Mouse (Mus musculus): ENCODE data around the gene Fgfbp1.

Fgfbp1 gene

DNA sequence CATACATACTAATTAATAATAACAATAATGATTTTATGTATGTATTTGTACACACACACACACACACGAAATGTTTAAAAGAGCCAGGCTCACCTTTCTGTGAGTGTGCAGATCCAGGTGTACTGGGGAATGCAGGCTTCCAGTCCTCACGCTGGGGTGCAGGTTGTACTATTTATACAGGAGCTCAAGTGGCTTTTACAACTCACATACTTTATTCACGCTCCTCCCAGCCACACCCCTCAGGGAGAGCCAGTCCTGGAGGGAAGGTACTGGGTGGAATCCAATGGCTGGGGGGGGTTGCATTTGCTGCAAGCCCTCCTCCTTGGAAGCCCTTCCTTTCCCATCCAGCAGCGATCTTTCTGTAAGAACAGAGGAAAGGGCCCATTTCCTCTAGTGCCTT is at the start of gene Fgfbp1:
Fgfbp1 (minus strand) TSS at position 160 of the 400 bp plus-strand sequence.
- CTCF ChIA-PET = interaction anchor here (0.5 to 0.6 kb wide), 2 partner anchors 12 to 36 kb away, joined by 3 to 4 read pairs; no protein-coding TSS in a partner anchor

DNA sequence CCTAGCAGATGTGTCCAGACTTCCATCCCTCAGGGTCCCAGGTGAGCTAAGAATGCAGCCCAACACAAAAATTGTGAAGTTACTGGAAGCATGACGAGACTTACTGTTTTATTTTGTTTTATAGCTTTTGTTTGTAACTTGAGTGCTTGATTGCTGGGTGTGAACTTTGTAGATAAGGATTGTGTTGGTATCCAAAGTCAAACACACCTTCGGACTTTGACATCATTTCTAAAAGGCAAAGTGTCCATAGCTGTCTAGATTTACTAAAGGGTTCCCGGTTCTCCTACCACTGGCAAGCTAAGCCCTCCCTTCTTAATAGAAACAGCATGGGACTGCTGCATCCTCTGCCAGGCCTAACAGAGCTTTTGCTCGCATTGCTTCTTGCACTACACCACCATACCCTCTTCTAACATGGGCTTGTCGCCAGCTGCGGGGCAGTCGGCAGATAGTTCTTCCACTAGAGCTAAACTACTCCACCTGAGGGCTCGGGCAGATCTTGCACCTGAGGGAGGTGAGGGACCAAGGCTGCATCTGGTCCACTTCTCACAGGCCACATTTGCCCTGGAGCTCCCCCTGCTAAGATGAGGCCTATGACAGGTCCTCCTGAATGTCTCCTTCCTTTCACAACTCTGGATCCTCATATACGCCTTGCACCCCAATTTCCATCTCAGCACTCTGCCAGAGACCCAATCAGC is 16.9 kb upstream of the Fgfbp1 start:
- CTCF ChIA-PET = interaction anchor here (0.6 kb wide), 1 partner anchor 10 kb away, joined by 3 read pairs; no protein-coding TSS in a partner anchor

GRCm38 (mm10) chr5:43997626-43998025 is 16.0 kb upstream of the Fgfbp1 start:
- CTCF ChIA-PET = no interaction called here

DNA sequence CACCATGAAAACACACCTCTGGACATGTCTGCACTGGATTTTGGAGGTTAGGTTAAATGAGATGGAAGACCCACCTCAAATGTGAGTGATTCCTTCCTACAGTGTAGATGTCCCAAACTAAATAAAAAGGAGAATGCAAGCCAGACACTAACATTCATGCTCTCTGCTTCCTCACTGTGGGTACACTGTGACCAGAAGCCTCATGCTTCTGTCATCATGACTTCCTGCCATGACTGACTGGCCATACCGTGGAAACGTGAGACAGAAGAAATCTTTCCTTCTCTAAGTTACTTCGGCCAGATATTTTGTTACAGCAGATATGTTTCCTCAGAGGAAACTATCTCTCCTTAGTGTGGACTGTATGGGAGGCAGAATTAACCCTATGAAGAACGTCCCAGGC is 14.6 kb upstream of the Fgfbp1 start:
- CTCF ChIA-PET = no interaction called here

GRCm38 (mm10) chr5:43994981-43995380 is 13.4 kb upstream of the Fgfbp1 start:
- CTCF ChIA-PET = interaction anchor here (0.6 kb wide), 1 partner anchor 194 kb away, joined by 17 read pairs; no protein-coding TSS in a partner anchor

GRCm38 (mm10) chr5:43990316-43990715 is 8.7 kb upstream of the Fgfbp1 start:
- CTCF ChIA-PET = interaction anchor here (0.6 to 3.4 kb wide), 5 partner anchors 25 to 176 kb away, joined by 5 to 26 read pairs (median 10); no protein-coding TSS in a partner anchor

DNA sequence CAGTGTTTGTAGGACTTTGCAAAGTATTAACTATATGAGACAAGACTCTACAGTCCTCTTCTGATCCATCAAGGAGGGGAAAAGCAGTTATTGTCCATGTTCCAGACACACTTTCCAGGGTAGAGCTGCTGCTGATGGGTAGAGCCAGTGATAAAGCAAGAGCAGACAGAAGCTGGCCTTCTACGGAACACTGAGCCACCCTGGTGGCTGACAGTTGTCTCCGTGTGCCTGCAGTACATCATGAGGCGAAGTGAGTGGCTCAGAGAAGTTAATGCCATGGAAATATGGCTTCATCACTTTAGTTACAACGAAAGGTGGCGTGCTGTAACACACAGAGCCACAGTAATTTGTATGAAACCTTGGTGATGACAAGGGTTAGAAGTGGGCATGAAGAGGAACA is 7.4 kb upstream of the Fgfbp1 start:
- CTCF ChIA-PET = interaction anchor here (0.9 to 3.4 kb wide), 2 partner anchors 66 to 95 kb away, joined by 3 to 26 read pairs; no protein-coding TSS in a partner anchor

DNA sequence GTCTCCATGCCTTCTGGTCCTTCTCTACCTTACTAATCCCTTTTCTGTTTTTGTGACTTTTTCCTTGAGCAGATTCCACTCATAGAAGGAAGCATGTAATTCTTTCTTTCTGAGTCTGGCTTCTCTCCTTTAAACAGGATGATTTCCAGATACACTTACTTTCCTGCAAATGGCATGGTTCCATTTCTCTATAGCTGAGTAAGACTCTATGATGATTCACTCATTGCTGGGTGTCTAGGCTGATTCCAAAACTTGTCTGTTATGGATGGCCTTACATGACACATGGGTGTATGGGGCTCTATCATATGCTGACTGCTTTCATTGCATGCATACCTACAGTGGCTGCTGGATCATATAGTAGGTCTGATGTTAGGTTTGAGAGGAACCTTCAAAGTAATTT is 4.6 kb upstream of the Fgfbp1 start:
- CTCF ChIA-PET = no interaction called here

DNA sequence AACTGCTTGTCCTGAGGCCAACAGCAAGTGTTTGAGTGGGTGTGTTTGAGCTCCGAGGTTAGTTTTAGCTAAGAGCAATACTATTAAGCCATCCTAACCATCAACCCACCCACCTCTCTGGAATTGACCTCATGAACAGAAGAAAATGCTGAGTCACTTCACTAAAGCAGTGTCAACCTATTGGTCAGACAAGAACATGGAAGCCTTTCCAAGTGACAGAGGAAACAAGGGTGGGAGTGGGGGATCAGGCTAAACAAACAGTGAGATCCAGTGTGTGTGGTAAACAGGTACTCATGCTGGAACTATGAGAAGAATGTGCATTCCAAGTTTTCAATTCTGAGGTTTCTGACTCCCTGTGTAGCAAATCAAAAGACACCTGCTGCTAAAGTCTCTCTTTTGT is 1.3 kb upstream of the Fgfbp1 start:
- CTCF ChIA-PET = no interaction called here

DNA sequence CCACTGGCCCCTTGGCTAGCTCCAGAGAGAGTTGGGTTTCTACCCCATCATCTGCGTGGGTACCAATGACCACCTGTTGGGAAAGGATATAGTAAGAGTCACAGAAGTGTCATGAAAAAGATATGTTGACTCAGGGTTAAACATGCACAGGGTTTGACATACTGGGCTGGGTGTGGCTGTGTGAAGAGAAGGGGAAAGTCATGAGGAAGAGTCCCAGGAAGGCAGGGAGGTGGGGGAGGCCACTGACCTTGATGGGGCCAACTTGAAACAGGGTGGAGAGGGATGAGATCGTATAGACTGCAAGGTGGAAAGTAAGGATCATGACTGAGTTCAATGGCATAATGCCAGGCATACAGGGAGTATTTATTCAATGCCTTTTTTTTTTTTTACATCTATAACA is 1.2 kb downstream of the Fgfbp1 start:
- CTCF ChIA-PET = no interaction called here

GRCm38 (mm10) chr5:43976821-43977561 is 4.6 kb downstream of the Fgfbp1 start:
- CTCF ChIA-PET = interaction anchor here (0.5 to 0.7 kb wide), 3 partner anchors 26 to 1544 kb away, joined by 3 to 7 read pairs (median 7); no protein-coding TSS in a partner anchor

DNA sequence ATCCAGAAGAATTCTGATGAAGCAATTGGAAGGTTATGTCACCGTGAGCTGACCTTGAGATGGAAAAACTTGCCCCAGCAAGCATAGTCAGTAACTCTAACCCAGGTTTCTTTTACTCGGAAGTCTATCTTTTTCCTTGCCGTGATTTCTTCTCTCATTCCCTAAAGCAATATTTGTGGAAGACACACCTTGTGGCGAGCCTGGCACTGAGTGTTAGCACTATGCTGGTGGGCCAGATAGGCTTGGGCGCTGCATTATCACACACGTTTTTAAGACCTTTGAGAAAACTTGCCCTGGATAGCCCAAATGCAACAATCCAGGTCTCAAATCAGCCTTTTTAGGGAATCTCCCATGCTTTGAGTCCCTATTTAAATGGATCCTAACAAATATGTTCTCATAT is 7.4 kb downstream of the Fgfbp1 start:
- CTCF ChIA-PET = no interaction called here

DNA sequence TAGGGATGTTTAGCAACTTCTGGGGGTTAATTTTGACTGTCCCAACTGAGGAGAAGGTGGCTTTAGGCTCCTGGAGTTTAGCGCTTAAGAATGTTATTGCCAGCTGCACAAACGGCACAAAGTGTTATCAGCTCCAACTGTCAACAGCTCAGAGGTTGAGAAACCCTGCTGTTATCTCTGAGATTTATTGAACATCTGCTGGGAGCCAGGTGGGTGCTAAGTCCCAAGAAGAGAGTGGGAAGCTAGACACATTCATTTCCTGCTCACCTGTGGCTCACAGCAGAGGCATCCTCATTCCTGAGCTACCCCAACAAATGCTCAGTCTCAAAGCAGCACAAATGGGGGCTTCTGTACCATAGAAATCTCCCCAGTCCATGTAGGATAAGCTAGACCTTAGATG is 10.4 kb downstream of the Fgfbp1 start:
- CTCF ChIA-PET = no interaction called here

GRCm38 (mm10) chr5:43970532-43970931 is 11.0 kb downstream of the Fgfbp1 start:
- CTCF ChIA-PET = no interaction called here

GRCm38 (mm10) chr5:43968634-43969033 is 12.9 kb downstream of the Fgfbp1 start:
- CTCF ChIA-PET = no interaction called here

DNA sequence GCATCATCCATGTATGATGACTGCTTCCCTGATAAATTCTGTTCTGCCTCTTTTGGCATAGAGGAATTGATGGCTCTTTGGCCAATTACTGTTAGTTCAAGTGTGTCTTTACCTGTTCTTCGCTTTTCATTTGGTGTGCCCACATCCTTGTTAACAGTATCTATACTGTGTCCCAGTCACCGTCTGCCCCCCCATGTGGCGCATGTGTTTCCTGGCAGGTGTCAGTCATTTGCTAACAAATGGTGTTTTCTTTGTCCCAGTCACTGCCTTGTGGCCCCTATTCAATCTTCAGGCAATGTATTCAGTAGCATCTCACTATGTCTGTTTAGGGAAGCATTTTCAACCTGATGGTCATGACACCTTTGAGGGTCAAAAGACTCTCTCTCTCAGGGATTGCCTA is 20.5 kb downstream of the Fgfbp1 start:
- CTCF ChIA-PET = no interaction called here

- CTCF ChIA-PET = no interaction called here
Measured at GRCm38 (mm10) chr5:43959884-43960440, 21.6 kb downstream of the Fgfbp1 start.

GRCm38 (mm10) chr5:43953241-43953640 is 28.3 kb downstream of the Fgfbp1 start:
- CTCF ChIA-PET = interaction anchor here (0.7 kb wide), 1 partner anchor 69 kb away, joined by 3 read pairs; no protein-coding TSS in a partner anchor

DNA sequence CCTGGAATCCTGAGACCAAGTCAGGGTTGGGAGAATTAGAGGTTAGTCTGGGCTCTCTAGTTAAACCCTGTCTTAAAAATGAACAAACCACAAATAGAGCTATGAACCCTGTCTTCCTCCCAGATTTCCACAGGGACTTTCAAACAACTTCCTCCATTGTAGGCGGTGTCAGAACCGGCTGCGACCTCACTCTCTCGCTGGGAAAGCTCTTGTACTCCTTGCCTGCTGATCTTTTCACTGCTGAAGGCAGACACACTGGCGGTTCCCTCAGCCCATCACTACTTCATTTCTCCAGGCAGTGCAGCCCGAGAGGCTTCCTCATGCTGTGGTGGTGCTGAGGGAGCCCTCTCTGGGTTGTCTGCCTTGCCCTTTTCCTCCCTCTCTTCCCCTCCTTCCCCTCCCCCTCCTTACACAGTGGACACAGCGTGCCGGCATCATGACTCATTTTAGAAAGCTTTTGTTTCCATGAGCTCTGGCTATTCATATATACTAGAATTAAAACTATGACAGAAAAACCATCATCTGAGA is 32.8 kb downstream of the Fgfbp1 start:
- CTCF ChIA-PET = interaction anchor here (1.2 to 1.8 kb wide), 2 partner anchors 25 to 106 kb away, joined by 3 to 7 read pairs; no protein-coding TSS in a partner anchor

- CTCF ChIA-PET = interaction anchor here (0.7 to 1.2 kb wide), 2 partner anchors 50 to 105 kb away, joined by 3 read pairs; no protein-coding TSS in a partner anchor
Measured at GRCm38 (mm10) chr5:43948111-43948743, 33.4 kb downstream of the Fgfbp1 start.

GRCm38 (mm10) chr5:43947330-43947977 is 34.1 kb downstream of the Fgfbp1 start:
- CTCF ChIA-PET = interaction anchor here (0.7 to 1.3 kb wide), 2 partner anchors 24 to 49 kb away, joined by 3 to 5 read pairs; no protein-coding TSS in a partner anchor

Data from spleen, embryonic (tissue).